Mouse (Mus musculus) gonadal fat pad, adult 2 months (tissue): Measurements from ENCODE around the gene Mfsd2a. TPM values are rescaled to one million over a fixed set of nuclear protein-coding genes. Genes with fewer than 3 reads are reported as not detected.

Experiments
- DNase-seq: peaks from one replicate; pipeline ENCODE4 v3.0.0-alpha.2; 2012; ENCODE audit warnings: low read depth
- polyA plus RNA-seq: library from polyadenylated mRNA; depleted of rRNA; stranded (reverse); fragments of >200 nt; gene quantifications from 2 replicates; pipeline ENCODE4 v1.2.3, GENCODE M21; 2012; rRNA removed

Mfsd2a gene
- polyA plus RNA-seq, 1 experiment, result 104 TPM

GRCm38 (mm10) chr4:122933857-122934256 is 27.1 kb downstream of the Mfsd2a start:
- DNase-seq, result no peak

- DNase-seq, result no peak
These were observed 27.9 kb downstream of the Mfsd2a start for GRCm38 (mm10) chr4:122933051-122933591.

GRCm38 (mm10) chr4:122932239-122932978 is 28.6 kb downstream of the Mfsd2a start:
- no peak for DNase-seq

GRCm38 (mm10) chr4:122930939-122931590 is 29.9 kb downstream of the Mfsd2a start:
- no peak for DNase-seq

GRCm38 (mm10) chr4:122923392-122924344 is 37.3 kb downstream of the Mfsd2a start:
- DNase-seq, result no peak

GRCm38 (mm10) chr4:122922841-122923240 is 38.1 kb downstream of the Mfsd2a start:
- no peak for DNase-seq

- DNase-seq, result no peak
These were observed 45.0 kb downstream of the Mfsd2a start for GRCm38 (mm10) chr4:122915985-122916384.

- no peak for DNase-seq
These were observed 46.8 kb downstream of the Mfsd2a start for GRCm38 (mm10) chr4:122914186-122914585.

- DNase-seq, result no peak
These were observed 48.4 kb downstream of the Mfsd2a start for GRCm38 (mm10) chr4:122912613-122913012.

GRCm38 (mm10) chr4:122910577-122910976 is 50.4 kb downstream of the Mfsd2a start:
- no peak for DNase-seq

- no peak for DNase-seq
These were observed 51.3 kb downstream of the Mfsd2a start for GRCm38 (mm10) chr4:122909572-122910189.

- DNase-seq, result no peak
These were observed 55.6 kb downstream of the Mfsd2a start for GRCm38 (mm10) chr4:122905359-122905758.

GRCm38 (mm10) chr4:122903709-122904108 is 57.3 kb downstream of the Mfsd2a start:
- DNase-seq, result no peak

- no peak for DNase-seq
These were observed 58.8 kb downstream of the Mfsd2a start for GRCm38 (mm10) chr4:122902156-122902555.

GRCm38 (mm10) chr4:122898313-122898712 is 62.7 kb downstream of the Mfsd2a start:
- DNase-seq, result no peak

- DNase-seq, result no peak
These were observed 63.2 kb downstream of the Mfsd2a start for GRCm38 (mm10) chr4:122897750-122898149.

Other genes starting within 250 kb of the Mfsd2a start
- 56.1 and 67.0 TPM in 2 replicates for gene Ppt1, start 124.9 kb downstream of the Mfsd2a start, polyA plus RNA-seq
- 92.8 and 106 TPM in 2 replicates for gene Cap1, start 75.1 kb downstream of the Mfsd2a start, polyA plus RNA-seq
- gene Mycl, start 34.5 kb upstream of the Mfsd2a start, polyA plus RNA-seq, result 5.6 and 10.3 TPM in 2 replicates
- 7.3 and 8.5 TPM in 2 replicates for gene Trit1, start 55.4 kb upstream of the Mfsd2a start, polyA plus RNA-seq
- gene Bmp8b, start 144.0 kb upstream of the Mfsd2a start, polyA plus RNA-seq, result 0.13 and 0.20 TPM in 2 replicates
- gene Oxct2b, start 155.1 kb upstream of the Mfsd2a start, polyA plus RNA-seq, result 2.0 and 2.5 TPM in 2 replicates
- gene Ppie, start 178.8 kb upstream of the Mfsd2a start, polyA plus RNA-seq, result 13.5 and 15.4 TPM in 2 replicates
- gene Hpcal4, start 222.0 kb upstream of the Mfsd2a start, polyA plus RNA-seq, result 0.18 and 0.95 TPM in 2 replicates
- gene Nt5c1a, start 240.3 kb upstream of the Mfsd2a start, polyA plus RNA-seq, result 0.23 and 0.31 TPM in 2 replicates